Comparison of ENCODE assay signal across 29 mouse cellular contexts in genomic region chr2:53082045-53082444, GRCm38 (mm10).
A peak's percentile ranks its signal among the peaks of the same experiment; 100 is the strongest.
DNase-seq lines count a peak whose midpoint lies in the region; ATAC-seq lines count a peak whose summit lies in the region.
"Had no signal": no experiment of that assay in that cellular context is flagged by ENCODE, and none has a peak within 500 bp of the region (broad histone marks: within the 10 kb centered on the region; RNA-seq: fewer than 3 reads in every experiment).

No protein-coding gene starts in this region.

- DNase-seq in forebrain, embryonic 11.5 days (ENCODE audit: low spot score), result no peak
- DNase-seq in midbrain, embryonic 10.5 days (ENCODE audit: low spot score), result no peak
- DNase-seq: adrenal gland, postnatal 10 days; cerebellum, adult 11-12 months; cerebellum, adult 9-11 months; embryo, embryonic 11 days; gastrocnemius, postnatal 10 days; heart, postnatal 10 days; kidney, adult 2 months; kidney, postnatal 4 days; left cerebral cortex, postnatal 4 days; lung, embryonic 14.5 days; lung, postnatal 14 days; right cerebral cortex, adult 18-20 months; spleen, adult 18-20 months; thymus, postnatal 14 days had no signal

- H3K36me3 ChIP-seq in forebrain, embryonic 13.5 days (ENCODE audit: poor library complexity, severe bottlenecking), result no peaks in the 10 kb centered on the region
- H3K36me3 ChIP-seq in forebrain, embryonic 11.5 days (ENCODE audit: control insufficient read depth, insufficient read depth, low read length), result no peaks in the 10 kb centered on the region
- H3K36me3 ChIP-seq in hindbrain, embryonic 15.5 days, result no peaks in the 10 kb centered on the region
- no peaks in the 10 kb centered on the region for H3K36me3 ChIP-seq in hindbrain, embryonic 16.5 days (ENCODE audit: control insufficient read depth, insufficient read depth, low read length)
- no peaks in the 10 kb centered on the region for H3K36me3 ChIP-seq in midbrain, embryonic 16.5 days (ENCODE audit: control insufficient read depth, insufficient read depth, low read length)
- H3K36me3 ChIP-seq in midbrain, embryonic 10.5 days, result no peaks in the 10 kb centered on the region
- no peaks in the 10 kb centered on the region for H3K36me3 ChIP-seq in neural tube, embryonic 15.5 days
- H3K36me3 ChIP-seq in kidney, embryonic 14.5 days (ENCODE audit: control insufficient read depth, insufficient read depth, low read length), result no peaks in the 10 kb centered on the region
- H3K36me3 ChIP-seq: embryonic facial prominence, embryonic 12.5 days; G1E; heart, embryonic 13.5 days; intestine, embryonic 15.5 days; liver, embryonic 15.5 days had no signal

- ATAC-seq in forebrain, embryonic 13.5 days, result peak; percentile 60
- no peak for ATAC-seq in forebrain, embryonic 11.5 days (replicated peaks; ENCODE audit: low FRiP score)
- peak; percentile 23; the same call in 1 of the 2 replicates for ATAC-seq in hindbrain, embryonic 15.5 days (ENCODE audit: low FRiP score, low read depth)
- ATAC-seq in hindbrain, embryonic 16.5 days, result no peak
- peak; percentile 46; the same call in 1 of the 2 replicates for ATAC-seq in midbrain, embryonic 16.5 days
- ATAC-seq in neural tube, embryonic 15.5 days (ENCODE audit: low FRiP score), result 0 out of 2 replicates have a peak, but pooled peaks have one; percentile 24
- no peak for ATAC-seq in kidney, embryonic 14.5 days (ENCODE audit: low FRiP score, low TSS enrichment)
- ATAC-seq: intestine, embryonic 15.5 days had no signal

- no peak overlapping the region for H3K4me3 ChIP-seq in forebrain, embryonic 13.5 days
- H3K4me3 ChIP-seq in forebrain, embryonic 11.5 days (ENCODE audit: low read depth, low read length), result no peak overlapping the region
- H3K4me3 ChIP-seq in hindbrain, embryonic 15.5 days, result no peak overlapping the region
- no peak overlapping the region for H3K4me3 ChIP-seq in hindbrain, embryonic 16.5 days (ENCODE audit: low read length)
- H3K4me3 ChIP-seq in midbrain, embryonic 16.5 days (ENCODE audit: low read depth, low read length), result no peak overlapping the region
- H3K4me3 ChIP-seq in midbrain, embryonic 10.5 days, result no peak overlapping the region
- H3K4me3 ChIP-seq in neural tube, embryonic 15.5 days (replicated peaks), result no peak overlapping the region
- H3K4me3 ChIP-seq in kidney, embryonic 14.5 days (ENCODE audit: low read length), result no peak overlapping the region
- H3K4me3 ChIP-seq: embryonic facial prominence, embryonic 12.5 days; heart, embryonic 13.5 days; intestine, embryonic 15.5 days; liver, embryonic 15.5 days; myocyte had no signal

- no peak overlapping the region for H3K4me2 ChIP-seq in forebrain, embryonic 13.5 days
- no peak overlapping the region for H3K4me2 ChIP-seq in forebrain, embryonic 11.5 days (ENCODE audit: low read depth, low read length, severe bottlenecking)
- H3K4me2 ChIP-seq in hindbrain, embryonic 15.5 days, result no peak overlapping the region
- no peak overlapping the region for H3K4me2 ChIP-seq in hindbrain, embryonic 16.5 days (ENCODE audit: low read length)
- H3K4me2 ChIP-seq in midbrain, embryonic 16.5 days (ENCODE audit: low read length), result no peak overlapping the region
- no peak overlapping the region for H3K4me2 ChIP-seq in neural tube, embryonic 15.5 days
- H3K4me2 ChIP-seq in kidney, embryonic 14.5 days (replicated peaks; ENCODE audit: low read depth, low read length), result no peak overlapping the region
- H3K4me2 ChIP-seq: embryonic facial prominence, embryonic 12.5 days; heart, embryonic 13.5 days; intestine, embryonic 15.5 days; liver, embryonic 15.5 days; lung, embryonic 14.5 days had no signal

- no peaks in the 10 kb centered on the region for H3K27me3 ChIP-seq in forebrain, embryonic 13.5 days
- H3K27me3 ChIP-seq in forebrain, embryonic 11.5 days (ENCODE audit: control insufficient read depth, insufficient read depth, low read length), result no peaks in the 10 kb centered on the region
- H3K27me3 ChIP-seq in hindbrain, embryonic 15.5 days, result no peaks in the 10 kb centered on the region
- no peaks in the 10 kb centered on the region for H3K27me3 ChIP-seq in hindbrain, embryonic 16.5 days (replicated peaks; ENCODE audit: control insufficient read depth, insufficient read depth, low read length)
- H3K27me3 ChIP-seq in midbrain, embryonic 16.5 days (ENCODE audit: control insufficient read depth, insufficient read depth, low read depth, low read length), result no peaks in the 10 kb centered on the region
- H3K27me3 ChIP-seq in midbrain, embryonic 10.5 days (ENCODE audit: low read depth, poor library complexity, severe bottlenecking), result no peaks in the 10 kb centered on the region
- H3K27me3 ChIP-seq in neural tube, embryonic 15.5 days (replicated peaks), result no peaks in the 10 kb centered on the region
- no peaks in the 10 kb centered on the region for H3K27me3 ChIP-seq in kidney, embryonic 14.5 days (ENCODE audit: control insufficient read depth, insufficient read depth, low read length)
- H3K27me3 ChIP-seq: embryonic facial prominence, embryonic 12.5 days; heart, embryonic 13.5 days; intestine, embryonic 15.5 days; liver, embryonic 15.5 days had no signal

- H3K27ac ChIP-seq in forebrain, embryonic 13.5 days, result peak overlapping the region; percentile 55
- H3K27ac ChIP-seq in forebrain, embryonic 11.5 days (ENCODE audit: low read depth, low read length), result no peak overlapping the region
- no peak overlapping the region for H3K27ac ChIP-seq in hindbrain, embryonic 15.5 days (replicated peaks)
- H3K27ac ChIP-seq in hindbrain, embryonic 16.5 days (ENCODE audit: low read depth, low read length), result no peak overlapping the region
- no peak overlapping the region for H3K27ac ChIP-seq in midbrain, embryonic 16.5 days (ENCODE audit: low read length)
- H3K27ac ChIP-seq in midbrain, embryonic 10.5 days (replicated peaks), result no peak overlapping the region
- peak overlapping the region; percentile 45; the same call in 1 of the 2 replicates for H3K27ac ChIP-seq in neural tube, embryonic 15.5 days (replicated peaks)
- H3K27ac ChIP-seq in kidney, embryonic 14.5 days (ENCODE audit: low read depth, low read length), result no peak overlapping the region
- H3K27ac ChIP-seq: embryonic facial prominence, embryonic 12.5 days; heart, embryonic 13.5 days; intestine, embryonic 15.5 days; kidney, postnatal 0 days; liver, embryonic 15.5 days had no signal

- no peaks in the 10 kb centered on the region for H3K9me3 ChIP-seq in forebrain, embryonic 13.5 days (replicated peaks)
- H3K9me3 ChIP-seq in forebrain, embryonic 11.5 days (ENCODE audit: control insufficient read depth, low read length), result no peaks in the 10 kb centered on the region
- no peaks in the 10 kb centered on the region for H3K9me3 ChIP-seq in hindbrain, embryonic 15.5 days
- H3K9me3 ChIP-seq in hindbrain, embryonic 16.5 days (ENCODE audit: control insufficient read depth, low read length), result no peaks in the 10 kb centered on the region
- H3K9me3 ChIP-seq in midbrain, embryonic 16.5 days (replicated peaks; ENCODE audit: control insufficient read depth, low read length, poor library complexity, severe bottlenecking), result no peaks in the 10 kb centered on the region
- H3K9me3 ChIP-seq in midbrain, embryonic 10.5 days (replicated peaks), result no peaks in the 10 kb centered on the region
- no peaks in the 10 kb centered on the region for H3K9me3 ChIP-seq in neural tube, embryonic 15.5 days (replicated peaks)
- no peaks in the 10 kb centered on the region for H3K9me3 ChIP-seq in kidney, embryonic 14.5 days (ENCODE audit: control insufficient read depth, low read length)
- H3K9me3 ChIP-seq: embryonic facial prominence, embryonic 12.5 days; G1E; heart, embryonic 13.5 days; intestine, embryonic 15.5 days; liver, embryonic 15.5 days had no signal

- H3K9ac ChIP-seq in forebrain, embryonic 13.5 days, result no peak overlapping the region
- no peak overlapping the region for H3K9ac ChIP-seq in forebrain, embryonic 11.5 days (ENCODE audit: low read length)
- no peak overlapping the region for H3K9ac ChIP-seq in hindbrain, embryonic 15.5 days
- no peak overlapping the region for H3K9ac ChIP-seq in hindbrain, embryonic 16.5 days (ENCODE audit: low read depth, low read length)
- H3K9ac ChIP-seq in midbrain, embryonic 16.5 days (ENCODE audit: low read depth, low read length), result no peak overlapping the region
- H3K9ac ChIP-seq in neural tube, embryonic 15.5 days (replicated peaks), result no peak overlapping the region
- H3K9ac ChIP-seq in kidney, embryonic 14.5 days (ENCODE audit: low read depth, low read length), result no peak overlapping the region
- H3K9ac ChIP-seq: embryonic facial prominence, embryonic 12.5 days; heart, embryonic 13.5 days; intestine, embryonic 15.5 days; liver, embryonic 15.5 days; lung, embryonic 14.5 days had no signal

- 56% methylated on average over 4 of the region's 4 CpGs for WGBS in forebrain, embryonic 13.5 days
- 82% methylated on average over 4 of the region's 4 CpGs for WGBS in forebrain, embryonic 11.5 days
- WGBS in hindbrain, embryonic 15.5 days, result 77% methylated on average over 4 of the region's 4 CpGs
- 74% methylated on average over 4 of the region's 4 CpGs for WGBS in hindbrain, embryonic 16.5 days
- 77% methylated on average over 4 of the region's 4 CpGs for whole genome bisulfite sequencing in midbrain, embryonic 16.5 days
- WGBS in midbrain, embryonic 10.5 days, result 91% methylated on average over 4 of the region's 4 CpGs
- 72% methylated on average over 4 of the region's 4 CpGs for WGBS in neural tube, embryonic 15.5 days
- 94% methylated on average over 4 of the region's 4 CpGs for WGBS in kidney, embryonic 14.5 days

- H3K4me1 ChIP-seq in forebrain, embryonic 13.5 days, result peaks cover 13% of the 10 kb centered on the region
- no peaks in the 10 kb centered on the region for H3K4me1 ChIP-seq in forebrain, embryonic 11.5 days (replicated peaks; ENCODE audit: control insufficient read depth, insufficient read depth, low read length)
- H3K4me1 ChIP-seq in hindbrain, embryonic 15.5 days (replicated peaks), result no peaks in the 10 kb centered on the region
- no peaks in the 10 kb centered on the region for H3K4me1 ChIP-seq in hindbrain, embryonic 16.5 days (ENCODE audit: control insufficient read depth, insufficient read depth, low read depth, low read length)
- peaks cover 6% of the 10 kb centered on the region for H3K4me1 ChIP-seq in midbrain, embryonic 16.5 days (ENCODE audit: control insufficient read depth, insufficient read depth, low read length)
- H3K4me1 ChIP-seq in midbrain, embryonic 10.5 days, result no peaks in the 10 kb centered on the region
- H3K4me1 ChIP-seq in neural tube, embryonic 15.5 days, result peaks cover 8% of the 10 kb centered on the region; the same call in 1 of the 2 replicates
- H3K4me1 ChIP-seq in kidney, embryonic 14.5 days (ENCODE audit: control insufficient read depth, insufficient read depth, low read length), result no peaks in the 10 kb centered on the region
- H3K4me1 ChIP-seq: embryonic facial prominence, embryonic 12.5 days; heart, embryonic 13.5 days; intestine, embryonic 15.5 days; liver, embryonic 15.5 days had no signal

Comparison
In these comparisons a context has a peak if more than half of its experiments do, and no peak if none do; other contexts are left out.
1. ATAC-seq: peak in forebrain, embryonic 13.5 days (single experiment), hindbrain, embryonic 15.5 days (single experiment), midbrain, embryonic 16.5 days (single experiment) and neural tube, embryonic 15.5 days (single experiment); none in forebrain, embryonic 11.5 days (single experiment), hindbrain, embryonic 16.5 days (single experiment) and kidney, embryonic 14.5 days (single experiment).
2. H3K27ac ChIP-seq: peak in forebrain, embryonic 13.5 days (single experiment) and neural tube, embryonic 15.5 days (single experiment); none in forebrain, embryonic 11.5 days (single experiment), hindbrain, embryonic 15.5 days (single experiment), hindbrain, embryonic 16.5 days (single experiment), midbrain, embryonic 16.5 days (single experiment), midbrain, embryonic 10.5 days (single experiment) and kidney, embryonic 14.5 days (single experiment).